ENCODE assay signal across 8 mouse cellular contexts in genomic region chr15:77036320-77036988, GRCm38 (mm10). TPM values are rescaled to one million over a fixed set of nuclear protein-coding genes. Genes with fewer than 3 reads are reported as not detected.
DNase-seq lines count a peak whose midpoint lies in the region; ATAC-seq and TF ChIP-seq lines count a peak whose summit lies in the region.

No protein-coding gene starts in this region.

- no peak overlapping the region; a peak in 1 of 4 replicates for H3K4me3 ChIP-seq in ES-E14 (ENCODE audit: insufficient read depth in 1 of 2, low read depth in 1 of 2, low read length in 2 of 2, poor library complexity in 1 of 2, severe bottlenecking in 1 of 2)
- H3K4me3 ChIP-seq in hindbrain, embryonic 15.5 days, result no peak overlapping the region
- no peak overlapping the region for H3K4me3 ChIP-seq in liver, embryonic 13.5 days (replicated peaks)

- H3K9me3 ChIP-seq in ES-E14 (ENCODE audit: control insufficient read depth, insufficient read depth, low read depth, low read length), result no peaks in the 10 kb centered on the region
- H3K9me3 ChIP-seq in hindbrain, embryonic 15.5 days, result no peaks in the 10 kb centered on the region
- H3K9me3 ChIP-seq in liver, embryonic 13.5 days (replicated peaks), result no peaks in the 10 kb centered on the region

- H3K4me2 ChIP-seq in hindbrain, embryonic 15.5 days, result no peak overlapping the region
- H3K4me2 ChIP-seq in liver, embryonic 13.5 days, result no peak overlapping the region

- no peaks in the 10 kb centered on the region for H3K27me3 ChIP-seq in hindbrain, embryonic 15.5 days
- peaks cover 10% of the 10 kb centered on the region for H3K27me3 ChIP-seq in liver, embryonic 13.5 days

- H3K4me1 ChIP-seq in ES-E14 (ENCODE audit: control insufficient read depth in 2 of 2, insufficient read depth in 2 of 2, low read length in 2 of 2, poor library complexity in 1 of 2), result peaks cover 11 to 36% of the 10 kb centered on the region in 2 experiments; a peak in 3 of 4 replicates
- peaks cover 18% of the 10 kb centered on the region for H3K4me1 ChIP-seq in hindbrain, embryonic 15.5 days (replicated peaks)
- H3K4me1 ChIP-seq in liver, embryonic 13.5 days (replicated peaks), result peaks cover 17% of the 10 kb centered on the region

- WGBS in hindbrain, embryonic 15.5 days, result 74% methylated on average over 11 of the region's 11 CpGs
- WGBS in liver, embryonic 13.5 days (ENCODE audit: insufficient replicate concordance), result 62% methylated on average over 11 of the region's 11 CpGs

- no peaks in the 10 kb centered on the region for H3K36me3 ChIP-seq in ES-E14 (ENCODE audit: control insufficient read depth, insufficient read depth, low read length, poor library complexity, severe bottlenecking)
- H3K36me3 ChIP-seq in hindbrain, embryonic 15.5 days, result no peaks in the 10 kb centered on the region
- no peaks in the 10 kb centered on the region for H3K36me3 ChIP-seq in liver, embryonic 13.5 days

- peak overlapping the region; percentile 8; the same call in 1 of the 2 replicates for H3K27ac ChIP-seq in ES-E14 (ENCODE audit: insufficient read depth, low read depth, low read length, poor library complexity, severe bottlenecking)
- H3K27ac ChIP-seq in hindbrain, embryonic 15.5 days (replicated peaks), result peak overlapping the region; percentile 74
- H3K27ac ChIP-seq in liver, embryonic 13.5 days, result peak overlapping the region; percentile 61; the same call in 1 of the 2 replicates

- in situ Hi-C loops in ES-E14 (cut with MboI; ENCODE audit: low sequenced_read_pairs in 2 of 2, unreplicated experiment in 2 of 2), result no loop called here

- peak; percentile 52; the same call in 1 of the 2 replicates for ATAC-seq in hindbrain, embryonic 15.5 days (ENCODE audit: low FRiP score, low read depth)
- ATAC-seq in liver, embryonic 13.5 days (ENCODE audit: low read depth), result no peak

- peak overlapping the region; percentile 26; the same call in 1 of the 2 replicates for H3K9ac ChIP-seq in ES-E14 (ENCODE audit: insufficient read depth, low read depth, low read length, poor library complexity, severe bottlenecking)
- no peak overlapping the region for H3K9ac ChIP-seq in hindbrain, embryonic 15.5 days
- H3K9ac ChIP-seq in liver, embryonic 13.5 days, result no peak overlapping the region

- no peak for DNase-seq in ES-E14 (ENCODE audit: low read depth, low spot score)
- DNase-seq in adrenal gland, adult 8-10 months, result peak; percentile 75
- peak; percentile 89 for DNase-seq in gastrocnemius, adult 8-10 months (ENCODE audit: low spot score in 2 of 2)
- DNase-seq in liver, embryonic 13.5 days, result no peak
- DNase-seq in ovary, adult 18-20 months (ENCODE audit: low spot score), result peak; percentile 79
- DNase-seq in layer of hippocampus, postnatal 25 days (ENCODE audit: extremely low spot score in 1 of 2, low spot score in 1 of 2), result no peak
- DNase-seq in layer of hippocampus, adult 18-20 months (ENCODE audit: low spot score in 2 of 2), result no peak

TF ChIP-seq in ES-E14, 5 proteins besides CTCF, POLR2A, EP300 and RAD21:
- TF ChIP-seq HCFC1 (IDR thresholded peaks at IDR 0.05; ENCODE audit: borderline replicate concordance, insufficient read depth, low read length) (no peak), CHD2 (IDR thresholded peaks at IDR 0.05; ENCODE audit: low read depth, low read length) (no peak), MAFK (IDR thresholded peaks at IDR 0.05; ENCODE audit: insufficient read depth, low read depth, low read length) (no peak), ZNF384 (IDR thresholded peaks at IDR 0.05; ENCODE audit: low read depth, low read length) (no peak), ZC3H11A (IDR thresholded peaks at IDR 0.05; ENCODE audit: borderline replicate concordance, low read depth, low read length) (no peak)

RNA-seq across cellular contexts. Expression of gene Apol6, which starts 8.1 kb away (rescaled TPM):
- 3.0 and 3.3 TPM in 2 replicates for total RNA-seq in ES-E14 (2012; rRNA removed)
- total RNA-seq in adrenal gland, adult 8-10 months (2022), result 10 to 100 TPM; 11.8 to 73.3 (median 21.2) TPM
- 10 to 100 TPM; 29.4 to 66.8 (median 49.7) TPM for total RNA-seq in gastrocnemius, adult 8-10 months (2022)
- polyA plus RNA-seq in hindbrain, embryonic 15.5 days (2015; fragmentation: Nextera tagmentation; extraction: Ambion mirVana), result not detected in 2 replicates
- 0.19 and 0.36 TPM in 2 replicates for polyA plus RNA-seq in liver, embryonic 13.5 days (2015; fragmentation: Nextera tagmentation; extraction: Ambion mirVana)
- total RNA-seq in layer of hippocampus, postnatal 25 days (2021), result not detected
- not detected for total RNA-seq in layer of hippocampus, adult 18-20 months (2021)

RNA-seq across cellular contexts. Expression of gene Mb, which starts 14.0 kb away (rescaled TPM):
- total RNA-seq in ES-E14 (2012; rRNA removed), result 0.32 TPM in 1 of 2 replicates, not detected in the other
- 1 to 10 TPM in 1 of 4 experiments, under 1 TPM in 1, not detected in 2; 0.96 to 4.0 TPM for total RNA-seq in adrenal gland, adult 8-10 months (2022)
- total RNA-seq in gastrocnemius, adult 8-10 months (2022), result 1,000 to 10,000 TPM; 3,053 to 3,564 (median 3,434) TPM
- polyA plus RNA-seq in hindbrain, embryonic 15.5 days (2015; fragmentation: Nextera tagmentation; extraction: Ambion mirVana), result 0.37 and 0.48 TPM in 2 replicates
- 0.39 and 0.98 TPM in 2 replicates for polyA plus RNA-seq in liver, embryonic 13.5 days (2015; fragmentation: Nextera tagmentation; extraction: Ambion mirVana)
- total RNA-seq in layer of hippocampus, postnatal 25 days (2021), result under 1 TPM in 1 of 2 experiments, not detected in 1; 0.52 TPM
- total RNA-seq in layer of hippocampus, adult 18-20 months (2021), result under 1 TPM; 0.42 to 0.46 TPM

Comparison
In these comparisons a context has a peak if more than half of its experiments do, and no peak if none do; other contexts are left out.
1. DNase-seq: peak in adrenal gland, adult 8-10 months (single experiment), gastrocnemius, adult 8-10 months (2 of 2) and ovary, adult 18-20 months (single experiment); none in ES-E14 (single experiment), liver, embryonic 13.5 days (single experiment), layer of hippocampus, postnatal 25 days (0 of 2) and layer of hippocampus, adult 18-20 months (0 of 2).
2. H3K27ac ChIP-seq: peak in every context shown above with its lines; median percentile 74 in hindbrain, embryonic 15.5 days; 61 in liver, embryonic 13.5 days; 8 in ES-E14.
3. RNA of gene Mb, which starts 14.0 kb away (total RNA-seq): 3,053 to 3,564 TPM in gastrocnemius, adult 8-10 months; 0.96 to 4.0 TPM in adrenal gland, adult 8-10 months, 0.52 TPM in layer of hippocampus, postnatal 25 days, 0.42 to 0.46 TPM in layer of hippocampus, adult 18-20 months and 0.32 TPM in ES-E14; every median in the first group is over 100 times any median in the second.